Mouse (Mus musculus): ENCODE data around the gene Zfhx3. TPM values are rescaled to one million over a fixed set of nuclear protein-coding genes. Genes with fewer than 3 reads are reported as not detected.

Zfhx3 gene
- total and polyA plus RNA-seq, 2 experiments: 1.3 to 1.5 TPM

GRCm38 (mm10) chr8:108880101-108880500 is 937.7 kb downstream of the Zfhx3 start:
- no peaks in the 10 kb centered on the region for H3K36me3 ChIP-seq (ENCODE audit: control insufficient read depth, insufficient read depth, low read length)
- WGBS: 87% methylated on average over 6 of the region's 6 CpGs
- H3K27ac ChIP-seq (replicated peaks; ENCODE audit: insufficient read depth, low read depth, low read length): no peak overlapping the region
- no peaks in the 10 kb centered on the region for H3K4me1 ChIP-seq (ENCODE audit: control insufficient read depth, insufficient read depth, low read length)
- no peaks in the 10 kb centered on the region for H3K27me3 ChIP-seq (ENCODE audit: control insufficient read depth, insufficient read depth, low read length)
- no peak for DNase-seq (ENCODE audit: extremely low read depth, low read depth, low spot score)
- no peak overlapping the region for H3K4me3 ChIP-seq (ENCODE audit: insufficient read depth, low read depth, low read length)
- TF ChIP-seq POLR2A (IDR thresholded peaks at IDR 0.05; ENCODE audit: extremely low read depth, insufficient read depth, low read length) (no peak), CTCF (IDR thresholded peaks at IDR 0.05; ENCODE audit: low read depth, low read length) (no peak)
- H3K79me2 ChIP-seq (ENCODE audit: control insufficient read depth, insufficient read depth, low read length): no peaks in the 10 kb centered on the region
- H3K9ac ChIP-seq (ENCODE audit: low read depth, low read length): no peak overlapping the region

- TF ChIP-seq POLR2A (IDR thresholded peaks at IDR 0.05; ENCODE audit: extremely low read depth, insufficient read depth, low read length): no peak
- no peak for TF ChIP-seq CTCF (IDR thresholded peaks at IDR 0.05; ENCODE audit: low read depth, low read length)
- 0 out of 2 replicates have a peak, but pooled peaks cover under 1% of the 10 kb centered on the region for H3K4me1 ChIP-seq (ENCODE audit: control insufficient read depth, insufficient read depth, low read length)
- H3K4me3 ChIP-seq (ENCODE audit: insufficient read depth, low read depth, low read length): no peak overlapping the region
- no peak for DNase-seq (ENCODE audit: extremely low read depth, low read depth, low spot score)
- 98% methylated on average over 7 of the region's 7 CpGs for WGBS
- H3K36me3 ChIP-seq (ENCODE audit: control insufficient read depth, insufficient read depth, low read length): no peaks in the 10 kb centered on the region
- no peak overlapping the region for H3K9ac ChIP-seq (ENCODE audit: low read depth, low read length)
- no peak overlapping the region for H3K27ac ChIP-seq (replicated peaks; ENCODE audit: insufficient read depth, low read depth, low read length)
- H3K27me3 ChIP-seq (ENCODE audit: control insufficient read depth, insufficient read depth, low read length): no peaks in the 10 kb centered on the region
- H3K79me2 ChIP-seq (ENCODE audit: control insufficient read depth, insufficient read depth, low read length): no peaks in the 10 kb centered on the region
Observed at GRCm38 (mm10) chr8:108881336-108881735, 938.9 kb downstream of the Zfhx3 start.

GRCm38 (mm10) chr8:108882073-108882472 is 939.6 kb downstream of the Zfhx3 start:
- TF ChIP-seq POLR2A (IDR thresholded peaks at IDR 0.05; ENCODE audit: extremely low read depth, insufficient read depth, low read length): no peak
- no peak for DNase-seq (ENCODE audit: extremely low read depth, low read depth, low spot score)
- Histone ChIP-seq H3K79me2 (ENCODE audit: control insufficient read depth, insufficient read depth, low read length) (no peaks in the 10 kb centered on the region), H3K4me1 (ENCODE audit: control insufficient read depth, insufficient read depth, low read length) (0 out of 2 replicates have a peak, but pooled peaks cover 6% of the 10 kb centered on the region), H3K4me3 (ENCODE audit: insufficient read depth, low read depth, low read length) (no peak overlapping the region), H3K9ac (ENCODE audit: low read depth, low read length) (no peak overlapping the region), H3K36me3 (ENCODE audit: control insufficient read depth, insufficient read depth, low read length) (no peaks in the 10 kb centered on the region), H3K27me3 (ENCODE audit: control insufficient read depth, insufficient read depth, low read length) (no peaks in the 10 kb centered on the region), H3K27ac (replicated peaks; ENCODE audit: insufficient read depth, low read depth, low read length) (no peak overlapping the region)
- 93% methylated on average over 9 of the region's 9 CpGs for WGBS

GRCm38 (mm10) chr8:108883381-108883780 is 940.9 kb downstream of the Zfhx3 start:
- Histone ChIP-seq H3K27ac (replicated peaks; ENCODE audit: insufficient read depth, low read depth, low read length) (no peak overlapping the region), H3K36me3 (ENCODE audit: control insufficient read depth, insufficient read depth, low read length) (no peaks in the 10 kb centered on the region), H3K4me3 (ENCODE audit: insufficient read depth, low read depth, low read length) (no peak overlapping the region), H3K79me2 (ENCODE audit: control insufficient read depth, insufficient read depth, low read length) (no peaks in the 10 kb centered on the region), H3K27me3 (ENCODE audit: control insufficient read depth, insufficient read depth, low read length) (no peaks in the 10 kb centered on the region), H3K4me1 (ENCODE audit: control insufficient read depth, insufficient read depth, low read length) (0 out of 2 replicates have a peak, but pooled peaks cover 6% of the 10 kb centered on the region), H3K9ac (ENCODE audit: low read depth, low read length) (no peak overlapping the region)
- 0 out of 2 replicates have a peak, but pooled peaks have one; percentile 7 for TF ChIP-seq CTCF (IDR thresholded peaks at IDR 0.05; ENCODE audit: low read depth, low read length)
- no peak for TF ChIP-seq POLR2A (IDR thresholded peaks at IDR 0.05; ENCODE audit: extremely low read depth, insufficient read depth, low read length)
- no peak for DNase-seq (ENCODE audit: extremely low read depth, low read depth, low spot score)
- WGBS: 79% methylated on average over 6 of the region's 6 CpGs

- Histone ChIP-seq H3K4me1 (ENCODE audit: control insufficient read depth, insufficient read depth, low read length) (0 out of 2 replicates have a peak, but pooled peaks cover 6% of the 10 kb centered on the region), H3K4me3 (ENCODE audit: insufficient read depth, low read depth, low read length) (no peak overlapping the region), H3K27ac (replicated peaks; ENCODE audit: insufficient read depth, low read depth, low read length) (no peak overlapping the region), H3K9ac (ENCODE audit: low read depth, low read length) (no peak overlapping the region), H3K36me3 (ENCODE audit: control insufficient read depth, insufficient read depth, low read length) (no peaks in the 10 kb centered on the region), H3K79me2 (ENCODE audit: control insufficient read depth, insufficient read depth, low read length) (no peaks in the 10 kb centered on the region), H3K27me3 (ENCODE audit: control insufficient read depth, insufficient read depth, low read length) (no peaks in the 10 kb centered on the region)
- WGBS: 57% methylated on average over 4 of the region's 4 CpGs
- TF ChIP-seq CTCF (IDR thresholded peaks at IDR 0.05; ENCODE audit: low read depth, low read length): no peak
- TF ChIP-seq POLR2A (IDR thresholded peaks at IDR 0.05; ENCODE audit: extremely low read depth, insufficient read depth, low read length): no peak
- DNase-seq (ENCODE audit: extremely low read depth, low read depth, low spot score): no peak
Observed at GRCm38 (mm10) chr8:108884947-108885346, 942.5 kb downstream of the Zfhx3 start.

GRCm38 (mm10) chr8:108885450-108885849 is 943.0 kb downstream of the Zfhx3 start:
- TF ChIP-seq POLR2A (IDR thresholded peaks at IDR 0.05; ENCODE audit: extremely low read depth, insufficient read depth, low read length) (no peak), CTCF (IDR thresholded peaks at IDR 0.05; ENCODE audit: low read depth, low read length) (no peak)
- no peak overlapping the region for H3K4me3 ChIP-seq (ENCODE audit: insufficient read depth, low read depth, low read length)
- H3K9ac ChIP-seq (ENCODE audit: low read depth, low read length): no peak overlapping the region
- no peaks in the 10 kb centered on the region for H3K27me3 ChIP-seq (ENCODE audit: control insufficient read depth, insufficient read depth, low read length)
- WGBS: 53% methylated on average over 14 of the region's 14 CpGs
- H3K27ac ChIP-seq (replicated peaks; ENCODE audit: insufficient read depth, low read depth, low read length): no peak overlapping the region
- H3K36me3 ChIP-seq (ENCODE audit: control insufficient read depth, insufficient read depth, low read length): no peaks in the 10 kb centered on the region
- H3K79me2 ChIP-seq (ENCODE audit: control insufficient read depth, insufficient read depth, low read length): no peaks in the 10 kb centered on the region
- DNase-seq (ENCODE audit: extremely low read depth, low read depth, low spot score): peak; percentile 69
- 0 out of 2 replicates have a peak, but pooled peaks cover 6% of the 10 kb centered on the region for H3K4me1 ChIP-seq (ENCODE audit: control insufficient read depth, insufficient read depth, low read length)
